Mouse (Mus musculus) brain, embryonic 18.5 days (tissue): ENCODE results near the gene Prrt1.

Experiments
- DNase-seq: peaks from one replicate; pipeline ENCODE4 v3.0.0-alpha.2; 2012; ENCODE audit warnings: low read depth, low spot score

Gene Prrt1

DNA sequence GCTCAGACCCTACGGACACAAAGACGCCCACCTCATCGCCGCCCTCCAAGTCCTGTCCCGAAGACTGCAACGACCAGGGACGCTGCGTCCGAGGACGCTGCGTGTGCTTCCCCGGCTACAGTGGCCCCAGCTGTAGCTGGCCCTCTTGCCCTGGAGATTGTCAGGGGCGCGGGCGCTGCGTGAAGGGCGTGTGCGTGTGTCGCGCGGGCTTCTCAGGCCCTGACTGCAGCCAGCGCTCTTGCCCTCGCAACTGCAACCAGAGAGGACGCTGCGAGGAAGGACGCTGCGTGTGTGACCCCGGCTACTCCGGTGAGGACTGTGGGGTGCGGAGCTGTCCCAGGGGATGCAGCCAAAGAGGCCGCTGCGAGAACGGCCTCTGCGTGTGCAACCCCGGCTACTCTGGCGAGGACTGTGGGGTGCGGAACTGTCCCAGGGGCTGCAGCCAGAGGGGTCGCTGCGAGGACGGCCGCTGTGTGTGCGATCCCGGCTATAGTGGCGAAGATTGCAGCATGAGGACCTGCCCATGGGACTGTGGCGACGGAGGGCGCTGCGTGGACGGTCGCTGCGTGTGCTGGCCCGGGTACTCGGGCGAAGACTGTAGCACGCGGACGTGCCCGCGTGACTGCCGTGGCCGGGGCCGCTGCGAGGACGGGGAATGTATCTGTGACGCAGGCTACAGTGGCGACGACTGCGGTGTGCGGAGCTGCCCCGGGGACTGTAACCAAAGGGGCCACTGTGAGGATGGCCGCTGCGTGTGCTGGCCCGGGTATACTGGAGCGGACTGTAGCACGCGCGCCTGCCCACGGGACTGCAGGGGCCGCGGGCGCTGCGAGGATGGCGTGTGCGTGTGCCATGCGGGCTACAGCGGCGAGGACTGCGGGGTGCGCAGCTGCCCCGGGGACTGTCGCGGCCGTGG, 42.1 kb downstream of the Prrt1 start:
- no peak for DNase-seq

DNA sequence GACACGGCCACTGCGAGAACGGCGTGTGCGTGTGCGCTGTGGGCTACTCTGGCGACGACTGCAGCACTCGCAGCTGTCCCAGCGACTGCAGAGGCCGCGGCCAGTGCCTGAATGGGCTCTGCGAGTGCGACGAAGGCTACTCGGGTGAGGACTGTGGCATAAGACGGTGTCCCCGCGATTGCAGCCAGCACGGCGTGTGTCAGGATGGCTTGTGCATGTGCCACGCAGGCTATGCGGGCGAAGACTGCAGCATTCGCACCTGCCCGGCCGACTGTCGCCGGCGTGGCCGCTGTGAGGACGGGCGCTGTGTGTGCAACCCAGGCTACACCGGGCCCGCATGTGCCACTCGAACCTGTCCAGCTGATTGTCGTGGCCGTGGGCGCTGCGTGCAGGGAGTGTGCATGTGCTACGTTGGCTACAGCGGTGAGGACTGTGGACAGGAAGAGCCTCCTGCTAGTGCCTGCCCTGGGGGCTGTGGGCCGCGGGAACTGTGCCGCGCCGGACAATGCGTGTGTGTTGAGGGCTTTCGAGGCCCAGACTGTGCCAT, 43.0 kb downstream of the Prrt1 start:
- DNase-seq = no peak

DNA sequence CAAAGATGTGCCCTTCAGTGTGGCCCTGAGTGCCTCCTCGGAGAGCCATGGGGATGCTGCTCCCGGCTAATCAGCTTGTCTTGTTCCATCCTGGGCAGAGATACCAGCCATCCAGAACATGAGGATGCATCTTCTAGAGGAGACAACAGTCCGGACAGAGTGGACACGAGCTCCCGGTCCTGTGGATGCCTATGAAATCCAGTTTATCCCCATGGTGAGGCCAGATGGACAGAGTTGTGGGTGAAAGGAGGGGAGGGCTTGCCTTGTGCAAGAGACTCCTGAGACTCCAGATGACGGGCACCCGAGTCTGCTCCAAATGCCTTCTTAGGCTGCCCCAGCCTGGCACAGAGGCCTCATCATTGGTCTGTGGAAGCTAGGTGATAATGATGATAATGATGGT, 43.8 kb downstream of the Prrt1 start:
- no peak for DNase-seq

DNA sequence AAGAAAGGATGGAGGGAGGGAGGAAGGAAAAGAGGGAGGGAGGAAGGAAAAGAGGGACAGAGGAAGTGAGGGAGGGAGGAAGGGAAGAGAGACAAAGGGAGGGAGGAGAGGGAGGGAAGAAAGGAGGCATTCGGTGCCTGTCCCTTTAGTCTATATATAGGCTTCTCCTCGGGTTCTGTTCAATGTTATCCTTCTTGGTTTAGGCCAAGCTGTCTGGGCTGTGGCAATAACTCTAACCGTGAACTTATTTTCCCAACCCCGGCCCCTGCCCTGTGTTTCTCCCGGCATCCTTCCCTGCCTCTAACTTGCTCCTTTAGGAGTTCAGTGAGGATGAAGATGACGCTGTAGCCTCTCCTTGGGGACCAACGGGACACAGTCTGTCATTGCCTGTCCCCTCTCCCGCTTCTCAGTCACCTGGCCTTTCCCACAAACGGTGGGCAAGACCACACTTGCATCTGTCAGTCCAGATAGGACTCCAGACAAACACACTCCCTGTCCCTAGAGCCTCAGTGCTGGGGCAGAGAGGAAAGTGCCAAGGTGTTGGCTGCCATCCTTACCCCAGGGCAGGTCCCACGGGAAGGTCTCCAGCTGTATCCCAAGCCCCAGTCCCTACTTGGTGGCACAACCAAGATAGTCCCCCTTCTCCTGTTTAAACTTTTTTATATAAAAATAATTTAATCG, 45.3 kb downstream of the Prrt1 start:
- no peak for DNase-seq

DNA sequence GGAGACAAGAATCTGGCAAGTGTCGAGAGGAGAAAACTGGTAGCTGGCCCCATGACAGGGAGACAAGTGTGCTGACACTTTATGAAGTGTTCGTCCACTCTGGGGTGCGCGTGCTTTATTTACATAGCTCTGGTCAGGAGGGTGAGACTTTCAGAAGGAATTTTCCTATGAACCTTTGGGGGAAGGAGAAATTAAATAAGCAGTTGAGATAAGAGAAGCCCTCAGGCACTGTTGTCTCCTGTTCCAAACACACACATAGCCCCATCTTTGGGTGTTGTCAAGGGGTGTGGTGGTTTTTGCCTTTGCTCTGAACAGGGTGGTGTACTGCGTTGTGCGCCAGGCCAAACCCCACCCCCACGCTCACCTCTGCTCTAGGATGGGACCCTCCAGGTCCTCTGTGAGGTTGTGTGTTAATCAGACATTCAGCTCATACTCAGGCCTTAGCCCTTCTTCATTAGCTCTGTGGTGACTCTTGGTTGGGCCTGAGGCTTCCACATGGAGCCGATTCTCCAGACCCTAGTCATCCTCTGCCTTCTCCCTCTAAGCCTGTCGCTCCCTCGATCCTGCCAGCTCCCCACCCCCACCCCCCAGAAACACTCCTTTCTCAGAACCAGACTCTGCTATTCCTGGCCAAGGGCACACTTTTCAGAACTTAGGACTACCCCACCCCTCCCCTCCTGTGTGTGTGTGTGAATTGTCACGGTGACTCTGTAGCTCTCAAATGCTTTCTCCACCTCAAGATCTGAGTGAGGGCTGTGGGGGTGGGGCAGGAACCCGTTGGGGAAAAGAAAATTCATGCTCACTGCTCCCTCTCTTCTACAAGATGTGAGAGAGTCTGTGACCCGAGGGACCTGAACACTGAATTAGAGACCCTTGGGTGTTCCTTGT, 46.1 kb downstream of the Prrt1 start:
- DNase-seq = no peak

DNA sequence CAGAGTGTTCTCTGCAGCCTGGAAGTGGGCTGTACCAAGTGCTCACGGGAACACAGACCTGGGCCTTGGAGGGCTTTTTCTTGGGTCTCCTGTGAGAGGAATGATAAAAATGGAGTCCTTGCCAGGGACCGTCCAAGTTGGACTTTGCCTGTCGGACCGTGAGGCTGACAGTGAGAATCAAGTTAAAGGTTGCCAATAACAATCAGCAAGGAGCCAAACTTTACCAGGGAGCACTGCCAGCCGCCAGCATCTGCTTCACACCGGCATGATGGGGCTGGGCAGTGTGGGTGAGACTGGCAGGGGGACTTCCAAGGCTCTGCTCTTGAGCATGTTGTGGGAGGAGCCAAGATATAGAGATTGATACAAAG, 46.7 kb downstream of the Prrt1 start:
- no peak for DNase-seq

DNA sequence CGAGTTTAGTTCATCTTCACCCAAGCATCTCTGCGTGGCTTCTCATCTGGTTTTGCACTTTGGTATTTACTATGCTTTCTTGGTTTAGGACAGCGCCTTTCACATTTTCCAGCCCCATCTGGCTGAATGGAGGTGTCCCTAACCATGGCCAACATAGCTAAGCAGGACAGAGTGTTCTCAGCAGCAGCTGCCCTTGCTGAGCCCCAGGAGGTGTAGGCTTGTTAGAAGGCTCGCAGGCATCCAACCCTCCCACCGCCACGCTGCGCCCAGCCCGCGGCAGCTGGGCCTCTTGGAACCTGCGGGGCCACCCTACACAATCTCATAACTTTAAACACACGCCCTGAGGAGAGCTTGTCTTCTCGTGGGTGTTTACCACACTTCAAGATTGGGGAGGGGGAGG, 47.3 kb downstream of the Prrt1 start:
- DNase-seq = no peak

DNA sequence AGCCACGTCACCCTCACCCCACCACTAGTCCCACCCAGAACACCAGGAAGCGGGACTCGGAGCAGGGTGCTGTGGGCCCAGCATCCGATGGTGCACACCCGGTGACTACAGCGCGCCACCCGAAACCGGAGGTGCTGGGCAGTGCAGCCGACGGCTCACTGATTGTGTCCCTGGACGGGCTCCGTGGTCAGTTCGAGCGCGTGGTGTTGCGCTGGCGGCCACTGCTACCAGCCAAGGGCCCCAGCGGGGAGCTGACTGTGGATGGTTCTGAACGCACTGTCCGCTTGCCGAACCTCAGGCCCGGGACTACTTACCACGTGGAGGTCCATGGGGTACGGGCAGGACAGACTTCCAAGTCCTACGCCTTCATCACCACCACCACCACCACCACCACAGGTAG, 50.9 kb downstream of the Prrt1 start:
- DNase-seq = no peak

DNA sequence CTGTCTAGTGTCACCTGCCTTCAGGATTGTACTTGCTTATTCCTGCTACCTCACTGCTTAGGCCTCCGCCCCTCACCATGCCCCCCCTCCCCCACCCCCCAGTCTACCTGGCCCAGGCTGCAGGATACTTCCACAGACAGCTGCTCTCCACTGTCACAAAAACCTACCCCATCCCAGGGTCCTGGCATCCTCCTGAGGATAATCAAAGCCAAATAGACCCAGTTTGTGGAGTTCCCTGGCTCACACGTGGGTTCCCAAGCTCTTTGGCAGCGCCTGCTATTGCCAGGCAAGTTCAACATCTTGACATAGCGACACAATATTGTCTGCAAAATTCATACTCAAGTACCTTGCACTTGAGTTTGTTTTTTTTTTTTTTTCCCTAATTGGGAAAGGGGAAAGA, 51.3 kb downstream of the Prrt1 start:
- DNase-seq = no peak

DNA sequence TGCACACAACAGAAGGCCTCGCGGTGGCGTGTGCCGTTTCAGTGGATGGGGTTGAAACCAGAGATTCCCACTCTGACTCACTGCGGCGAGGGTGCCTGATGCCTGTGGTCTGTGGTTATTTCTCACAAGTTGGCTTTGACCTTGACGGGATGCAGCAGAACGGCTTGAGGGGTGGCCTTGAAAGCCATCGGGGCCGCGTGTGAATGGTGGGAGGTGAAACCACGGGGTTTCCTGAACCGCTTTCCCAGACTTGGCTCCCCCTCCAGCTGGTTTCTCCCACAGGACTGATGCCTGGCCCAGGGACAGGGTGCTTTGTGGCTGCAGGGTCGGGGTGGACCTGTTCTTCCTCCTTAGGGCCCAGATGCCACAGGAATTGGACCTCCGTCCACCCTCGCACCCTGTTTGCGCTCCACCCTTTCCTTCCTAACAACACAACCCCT, 51.8 kb downstream of the Prrt1 start:
- no peak for DNase-seq

DNA sequence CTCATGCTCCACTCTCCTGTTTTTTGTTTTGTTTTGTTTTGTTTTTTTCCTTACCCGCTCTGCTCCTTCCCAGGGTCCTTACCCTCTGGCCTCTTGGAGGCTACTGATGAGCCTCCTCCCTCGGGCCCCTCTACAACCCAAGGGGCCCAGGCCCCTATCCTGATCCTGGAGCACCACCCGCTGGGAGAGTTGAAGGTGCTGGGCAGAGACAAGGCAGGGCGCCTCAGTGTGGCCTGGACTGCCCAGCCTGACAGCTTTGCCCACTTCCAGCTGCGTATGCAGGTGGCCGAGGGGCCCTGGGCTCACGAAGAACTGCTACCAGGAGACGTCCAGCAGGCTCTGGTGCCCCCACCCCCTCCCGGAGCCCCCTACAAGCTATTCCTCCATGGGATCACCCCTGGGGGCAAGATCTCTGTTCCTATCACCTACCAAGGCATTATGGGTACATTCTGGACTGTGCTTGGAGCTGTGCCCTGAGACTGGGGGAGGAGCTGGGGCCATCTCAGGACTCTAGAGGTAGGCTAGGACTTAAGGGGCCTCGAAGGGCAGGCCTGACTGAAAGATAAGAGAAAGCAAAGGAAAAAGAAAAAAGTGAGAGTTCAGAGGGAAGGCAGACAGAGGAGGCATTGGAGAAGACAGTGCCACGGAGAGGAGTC, 52.7 kb downstream of the Prrt1 start:
- DNase-seq = no peak
